Mouse (Mus musculus): ENCODE measurements around the gene Plekhh3.
A peak's percentile ranks its signal among the peaks of the same experiment; 100 is the strongest.

Plekhh3 gene

GRCm38 (mm10) chr11:101131701-101132100, 39.5 kb downstream of the Plekhh3 start:
- no peak for TF ChIP-seq GATA4 (IDR thresholded peaks at IDR 0.05; ENCODE audit: insufficient replicate concordance, low read length)

- TF ChIP-seq GATA4 (IDR thresholded peaks at IDR 0.05; ENCODE audit: insufficient replicate concordance, low read length), result no peak
Measured at GRCm38 (mm10) chr11:101131187-101131586, 40.0 kb downstream of the Plekhh3 start.

GRCm38 (mm10) chr11:101130056-101130756, 40.9 kb downstream of the Plekhh3 start:
- TF ChIP-seq GATA4 (IDR thresholded peaks at IDR 0.05; ENCODE audit: insufficient replicate concordance, low read length), result no peak

- no peak for TF ChIP-seq GATA4 (IDR thresholded peaks at IDR 0.05; ENCODE audit: insufficient replicate concordance, low read length)
Measured at GRCm38 (mm10) chr11:101128996-101129577, 42.1 kb downstream of the Plekhh3 start.

- TF ChIP-seq GATA4 (IDR thresholded peaks at IDR 0.05; ENCODE audit: insufficient replicate concordance, low read length), result no peak
Measured at GRCm38 (mm10) chr11:101127075-101127474, 44.1 kb downstream of the Plekhh3 start.

GRCm38 (mm10) chr11:101120545-101121188, 50.5 kb downstream of the Plekhh3 start:
- TF ChIP-seq GATA4 (IDR thresholded peaks at IDR 0.05; ENCODE audit: insufficient replicate concordance, low read length), result no peak

GRCm38 (mm10) chr11:101119761-101120544, 51.2 kb downstream of the Plekhh3 start, which contains the start of the genes Retreg3 and Tubg1:
TSS of gene Retreg3 (minus strand) at chr11:101119893.
TSS of gene Tubg1 (plus strand) at chr11:101119938.
- TF ChIP-seq GATA4 (IDR thresholded peaks at IDR 0.05; ENCODE audit: insufficient replicate concordance, low read length), result peak; percentile 75; the same call in 1 of the 2 replicates

- no peak for TF ChIP-seq GATA4 (IDR thresholded peaks at IDR 0.05; ENCODE audit: insufficient replicate concordance, low read length)
Measured at GRCm38 (mm10) chr11:101119131-101119760, 51.9 kb downstream of the Plekhh3 start.

GRCm38 (mm10) chr11:101118105-101118504, 53.0 kb downstream of the Plekhh3 start:
- no peak; the same call in 1 of the 2 replicates for TF ChIP-seq GATA4 (IDR thresholded peaks at IDR 0.05; ENCODE audit: insufficient replicate concordance, low read length)

GRCm38 (mm10) chr11:101115564-101115963, 55.6 kb downstream of the Plekhh3 start:
- TF ChIP-seq GATA4 (IDR thresholded peaks at IDR 0.05; ENCODE audit: insufficient replicate concordance, low read length), result no peak
